Mouse (Mus musculus): ENCODE data around the gene Atp5b. TPM values are rescaled to one million over a fixed set of nuclear protein-coding genes. Genes with fewer than 3 reads are reported as not detected.

Atp5b gene
- total RNA-seq, 2 experiments from 2014 or later = 1,997 to 2,007 TPM

Other genes with a start within 250 kb of the Atp5b start
- not detected in 2 replicates for gene Rdh19, start 233.3 kb upstream of the Atp5b start, total RNA-seq (2014; fragmentation: Nextera tagmentation)
- not detected in 2 replicates for gene Rdh19, start 233.3 kb upstream of the Atp5b start, total RNA-seq (2017)
- gene Rdh16f2, start 216.8 kb upstream of the Atp5b start, total RNA-seq (2014; fragmentation: Nextera tagmentation) = not detected in 2 replicates
- gene Rdh16f2, start 216.8 kb upstream of the Atp5b start, total RNA-seq (2017) = not detected in 2 replicates
- gene Rdh7, start 194.5 kb upstream of the Atp5b start, total RNA-seq (2014; fragmentation: Nextera tagmentation) = not detected in 2 replicates
- gene Rdh7, start 194.5 kb upstream of the Atp5b start, total RNA-seq (2017) = not detected in 2 replicates
- not detected in 2 replicates for gene Sdr9c7, start 184.8 kb upstream of the Atp5b start, total RNA-seq (2014; fragmentation: Nextera tagmentation)
- not detected in 2 replicates for gene Sdr9c7, start 184.8 kb upstream of the Atp5b start, total RNA-seq (2017)
- not detected in 2 replicates for gene Hsd17b6, start 75.7 kb upstream of the Atp5b start, total RNA-seq (2014; fragmentation: Nextera tagmentation)
- gene Hsd17b6, start 75.7 kb upstream of the Atp5b start, total RNA-seq (2017) = not detected in 2 replicates
- 114 and 132 TPM in 2 replicates for gene Prim1, start 68.1 kb upstream of the Atp5b start, total RNA-seq (2014; fragmentation: Nextera tagmentation)
- gene Prim1, start 68.1 kb upstream of the Atp5b start, total RNA-seq (2017) = 121 and 124 TPM in 2 replicates
- gene Naca, start 47.7 kb upstream of the Atp5b start, total RNA-seq (2014; fragmentation: Nextera tagmentation) = 1,470 and 1,497 TPM in 2 replicates
- 2,024 and 2,260 TPM in 2 replicates for gene Naca, start 47.7 kb upstream of the Atp5b start, total RNA-seq (2017)
- gene Ptges3, start 24.3 kb upstream of the Atp5b start, total RNA-seq (2014; fragmentation: Nextera tagmentation) = 204 and 218 TPM in 2 replicates
- 321 and 371 TPM in 2 replicates for gene Ptges3, start 24.3 kb upstream of the Atp5b start, total RNA-seq (2017)
- 54.8 and 64.2 TPM in 2 replicates for gene Baz2a, start 8.3 kb downstream of the Atp5b start, total RNA-seq (2014; fragmentation: Nextera tagmentation)
- 15.0 and 17.2 TPM in 2 replicates for gene Baz2a, start 8.3 kb downstream of the Atp5b start, total RNA-seq (2017)
- 14.3 and 20.5 TPM in 2 replicates for gene Rbms2, start 97.0 kb downstream of the Atp5b start, total RNA-seq (2014; fragmentation: Nextera tagmentation)
- 1.8 and 2.1 TPM in 2 replicates for gene Rbms2, start 97.0 kb downstream of the Atp5b start, total RNA-seq (2017)
- gene Gls2, start 111.2 kb downstream of the Atp5b start, total RNA-seq (2014; fragmentation: Nextera tagmentation) = not detected in 2 replicates
- gene Gls2, start 111.2 kb downstream of the Atp5b start, total RNA-seq (2017) = not detected in 2 replicates
- gene Spryd4, start 128.5 kb downstream of the Atp5b start, total RNA-seq (2014; fragmentation: Nextera tagmentation) = 15.1 and 16.3 TPM in 2 replicates
- gene Spryd4, start 128.5 kb downstream of the Atp5b start, total RNA-seq (2017) = 9.7 and 19.2 TPM in 2 replicates
- 0.75 TPM in 1 of 2 replicates, not detected in the other for gene Mip, start 142.6 kb downstream of the Atp5b start, total RNA-seq (2014; fragmentation: Nextera tagmentation)
- gene Mip, start 142.6 kb downstream of the Atp5b start, total RNA-seq (2017) = not detected in 2 replicates
- gene Timeless, start 148.8 kb downstream of the Atp5b start, total RNA-seq (2014; fragmentation: Nextera tagmentation) = 55.4 and 70.5 TPM in 2 replicates
- gene Timeless, start 148.8 kb downstream of the Atp5b start, total RNA-seq (2017) = 64.0 and 71.4 TPM in 2 replicates
- 0.41 and 3.2 TPM in 2 replicates for gene Apon, start 170.8 kb downstream of the Atp5b start, total RNA-seq (2014; fragmentation: Nextera tagmentation)
- gene Apon, start 170.8 kb downstream of the Atp5b start, total RNA-seq (2017) = 0.31 and 0.99 TPM in 2 replicates
- gene Apof, start 185.4 kb downstream of the Atp5b start, total RNA-seq (2014; fragmentation: Nextera tagmentation) = not detected in 2 replicates
- gene Apof, start 185.4 kb downstream of the Atp5b start, total RNA-seq (2017) = 0.34 and 0.57 TPM in 2 replicates
- 26.8 and 28.5 TPM in 2 replicates for gene Stat2, start 187.3 kb downstream of the Atp5b start, total RNA-seq (2014; fragmentation: Nextera tagmentation)
- gene Stat2, start 187.3 kb downstream of the Atp5b start, total RNA-seq (2017) = 6.5 and 7.1 TPM in 2 replicates
- not detected in 2 replicates for gene Il23a, start 215.5 kb downstream of the Atp5b start, total RNA-seq (2014; fragmentation: Nextera tagmentation)
- gene Il23a, start 215.5 kb downstream of the Atp5b start, total RNA-seq (2017) = 1.3 and 1.6 TPM in 2 replicates
- 22.7 and 25.7 TPM in 2 replicates for gene Pan2, start 220.1 kb downstream of the Atp5b start, total RNA-seq (2014; fragmentation: Nextera tagmentation)
- gene Pan2, start 220.1 kb downstream of the Atp5b start, total RNA-seq (2017) = 9.8 and 16.2 TPM in 2 replicates
- gene Cnpy2, start 239.2 kb downstream of the Atp5b start, total RNA-seq (2014; fragmentation: Nextera tagmentation) = 108 and 200 TPM in 2 replicates
- gene Cnpy2, start 239.2 kb downstream of the Atp5b start, total RNA-seq (2017) = 135 TPM in 2 replicates